Mouse (Mus musculus): ENCODE data around the gene Klri2. TPM values are rescaled to one million over a fixed set of nuclear protein-coding genes. Genes with fewer than 3 reads are reported as not detected.
"Not testable (repeated sequence)": the region's sequence is repeated elsewhere in the genome, so short reads cannot be mapped to it uniquely, and the experiment has no call there.

Klri2 gene
- polyA plus RNA-seq, 1 experiment: not detected

DNA sequence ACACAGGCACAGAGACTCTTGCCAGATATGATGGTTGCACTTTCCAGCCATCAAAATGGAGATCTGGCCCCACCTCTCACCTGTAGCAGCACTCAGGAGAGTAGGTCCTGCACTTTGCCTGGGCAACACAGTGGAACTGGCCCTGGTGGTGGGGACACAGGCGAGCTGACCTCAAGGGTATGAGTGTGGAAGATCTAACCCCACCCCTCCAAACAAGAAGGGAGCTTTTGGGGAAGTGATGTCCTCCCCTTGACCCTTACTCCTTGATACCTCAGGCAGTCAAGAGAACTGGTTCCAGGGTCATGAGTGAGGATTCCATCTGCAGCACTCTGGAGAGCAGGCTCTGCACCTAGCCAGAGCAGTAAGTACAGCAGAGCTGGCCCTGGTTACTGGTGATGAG is 18.9 kb downstream of the Klri2 start:
- WGBS: 44% methylated on average over 1 of the region's 1 CpGs
- Histone ChIP-seq H3K27ac (ENCODE audit: insufficient read depth, low read depth, low read length) (no peak overlapping the region), H3K4me3 (ENCODE audit: low read depth, low read length) (no peak overlapping the region), H3K27me3 (ENCODE audit: control insufficient read depth, insufficient read depth, low read length) (no peaks in the 10 kb centered on the region; the same call in 1 of the 2 replicates), H3K4me1 (ENCODE audit: control insufficient read depth, insufficient read depth, insufficient read length, low read length) (no peaks in the 10 kb centered on the region), H3K36me3 (ENCODE audit: control insufficient read depth, insufficient read depth, low read length) (no peaks in the 10 kb centered on the region)
- TF ChIP-seq POLR2A (IDR thresholded peaks at IDR 0.05; ENCODE audit: low read depth, low read length) (no peak), CTCF (IDR thresholded peaks at IDR 0.05; ENCODE audit: extremely low read depth, insufficient read length, insufficient replicate concordance, low read depth, low read length) (no peak)

DNA sequence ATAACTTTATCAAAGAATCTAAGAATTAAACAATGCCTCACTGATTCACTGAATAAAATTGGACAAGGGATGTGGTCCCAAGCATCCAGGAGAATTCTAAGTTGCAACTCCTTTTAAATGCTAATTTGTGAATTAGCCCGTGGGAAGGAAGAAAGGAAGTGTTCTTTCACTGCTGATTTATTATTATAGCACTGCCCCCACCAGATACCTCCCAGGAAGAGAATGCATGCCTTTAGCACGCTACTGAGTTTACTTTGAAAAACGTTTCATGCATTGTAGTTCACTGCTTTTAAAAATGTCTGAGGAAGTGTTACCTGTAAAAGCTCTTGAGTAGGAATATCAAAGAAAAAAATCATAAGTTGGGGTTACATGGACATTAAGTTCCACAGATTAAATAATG is 19.8 kb downstream of the Klri2 start:
- no peaks in the 10 kb centered on the region for H3K36me3 ChIP-seq (ENCODE audit: control insufficient read depth, insufficient read depth, low read length)
- no peak for TF ChIP-seq CTCF (IDR thresholded peaks at IDR 0.05; ENCODE audit: extremely low read depth, insufficient read length, insufficient replicate concordance, low read depth, low read length)
- H3K27me3 ChIP-seq (ENCODE audit: control insufficient read depth, insufficient read depth, low read length): no peaks in the 10 kb centered on the region; the same call in 1 of the 2 replicates
- no peak overlapping the region for H3K4me3 ChIP-seq (ENCODE audit: low read depth, low read length)
- no peak overlapping the region for H3K27ac ChIP-seq (ENCODE audit: insufficient read depth, low read depth, low read length)
- 36% methylated on average over 3 of the region's 3 CpGs for WGBS
- H3K4me1 ChIP-seq (ENCODE audit: control insufficient read depth, insufficient read depth, insufficient read length, low read length): no peaks in the 10 kb centered on the region

DNA sequence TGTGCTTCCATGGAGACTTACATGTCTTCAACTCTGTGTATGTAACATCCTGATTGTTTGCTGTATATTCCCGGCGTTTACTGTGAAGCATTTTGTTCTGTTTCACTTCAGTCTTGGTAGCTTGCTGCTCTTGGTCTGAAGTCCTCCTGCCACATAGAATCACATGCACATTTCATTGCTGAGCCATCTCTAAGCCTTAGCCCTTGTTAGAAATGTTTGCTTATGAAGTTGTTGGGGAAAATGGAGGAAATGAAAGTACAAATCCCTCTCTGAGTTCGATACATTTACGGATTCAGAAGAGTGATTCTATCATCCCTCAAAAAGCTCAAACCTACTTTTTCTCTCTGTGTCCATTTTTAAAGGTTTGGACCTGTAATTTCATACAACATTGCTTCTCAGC is 23.3 kb downstream of the Klri2 start, which contains the start of gene Klri1:
Gene Klri1, minus strand, starts transcription at position 101 of the 400 bp plus-strand sequence.
- TF ChIP-seq POLR2A (IDR thresholded peaks at IDR 0.05; ENCODE audit: low read depth, low read length): no peak
- no peak for TF ChIP-seq CTCF (IDR thresholded peaks at IDR 0.05; ENCODE audit: extremely low read depth, insufficient read length, insufficient replicate concordance, low read depth, low read length)
- H3K4me1 ChIP-seq (ENCODE audit: control insufficient read depth, insufficient read depth, insufficient read length, low read length): no peaks in the 10 kb centered on the region
- H3K4me3 ChIP-seq (ENCODE audit: low read depth, low read length): no peak within 1 kb of the TSS
- H3K36me3 ChIP-seq (ENCODE audit: control insufficient read depth, insufficient read depth, low read length): no peaks in the 10 kb centered on the region
- H3K27ac ChIP-seq (ENCODE audit: insufficient read depth, low read depth, low read length): no peak within 1 kb of the TSS
- WGBS: 84% methylated on average over 4 of the region's 4 CpGs
- no peaks in the 10 kb centered on the region; the same call in 1 of the 2 replicates for H3K27me3 ChIP-seq (ENCODE audit: control insufficient read depth, insufficient read depth, low read length)

DNA sequence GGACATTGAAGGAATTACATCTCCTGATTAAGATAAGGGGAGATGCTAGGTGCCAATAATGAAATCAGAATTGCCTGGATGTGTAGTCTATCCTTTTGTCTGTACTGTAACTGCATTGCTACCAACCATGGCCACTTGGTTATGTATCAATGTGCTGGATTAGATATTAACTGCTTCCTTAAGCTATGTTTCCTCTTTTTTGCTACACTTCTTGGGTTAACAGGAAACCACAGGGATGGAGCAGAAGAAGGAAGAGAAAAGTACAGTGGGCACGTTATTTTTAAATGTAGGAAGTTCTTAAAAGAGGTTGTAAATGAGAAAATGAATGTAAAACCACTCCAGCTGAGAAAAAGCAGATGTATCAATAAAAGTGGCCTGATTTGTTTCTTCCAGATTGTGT is 26.7 kb downstream of the Klri2 start:
- TF ChIP-seq POLR2A (IDR thresholded peaks at IDR 0.05; ENCODE audit: low read depth, low read length) (no peak), CTCF (IDR thresholded peaks at IDR 0.05; ENCODE audit: extremely low read depth, insufficient read length, insufficient replicate concordance, low read depth, low read length) (no peak)
- whole genome bisulfite sequencing: 12% methylated on average over 1 of the region's 1 CpGs

DNA sequence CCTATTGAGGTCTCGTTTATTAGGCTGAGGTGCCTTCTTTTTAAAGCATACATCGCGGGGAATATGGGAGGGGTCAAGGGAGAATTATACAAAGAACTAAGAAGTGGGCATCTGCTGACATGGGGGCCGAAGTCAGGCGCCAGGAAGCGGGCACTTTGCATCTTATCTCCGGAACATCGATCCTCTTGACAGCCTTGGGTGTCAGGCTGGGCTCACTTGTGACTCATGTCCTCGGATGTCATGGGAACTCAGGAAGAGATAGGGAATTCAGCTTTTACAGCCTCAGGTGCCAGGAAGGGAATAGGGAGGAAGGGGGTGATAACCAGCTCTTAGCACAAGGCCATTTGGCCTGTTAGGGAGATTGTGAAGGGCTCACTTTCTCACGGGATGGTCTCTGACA is 48.8 kb downstream of the Klri2 start:
- WGBS: 80% methylated on average over 10 of the region's 10 CpGs
- H3K36me3 ChIP-seq (ENCODE audit: control insufficient read depth, insufficient read depth, low read length); H3K27me3 ChIP-seq (ENCODE audit: control insufficient read depth, insufficient read depth, low read length); H3K27ac ChIP-seq (ENCODE audit: insufficient read depth, low read depth, low read length); H3K4me1 ChIP-seq (ENCODE audit: control insufficient read depth, insufficient read depth, insufficient read length, low read length); H3K4me3 ChIP-seq (ENCODE audit: low read depth, low read length): not testable (repeated sequence)

More for the DNA sequence above, 26.7 kb downstream of the Klri2 start:
- no peaks in the 10 kb centered on the region for H3K4me1 ChIP-seq (ENCODE audit: control insufficient read depth, insufficient read depth, insufficient read length, low read length)
- H3K4me3 ChIP-seq (ENCODE audit: low read depth, low read length): no peak overlapping the region
- H3K27ac ChIP-seq (ENCODE audit: insufficient read depth, low read depth, low read length): no peak overlapping the region
- H3K27me3 ChIP-seq (ENCODE audit: control insufficient read depth, insufficient read depth, low read length): no peaks in the 10 kb centered on the region; the same call in 1 of the 2 replicates
- H3K36me3 ChIP-seq (ENCODE audit: control insufficient read depth, insufficient read depth, low read length): no peaks in the 10 kb centered on the region

DNA sequence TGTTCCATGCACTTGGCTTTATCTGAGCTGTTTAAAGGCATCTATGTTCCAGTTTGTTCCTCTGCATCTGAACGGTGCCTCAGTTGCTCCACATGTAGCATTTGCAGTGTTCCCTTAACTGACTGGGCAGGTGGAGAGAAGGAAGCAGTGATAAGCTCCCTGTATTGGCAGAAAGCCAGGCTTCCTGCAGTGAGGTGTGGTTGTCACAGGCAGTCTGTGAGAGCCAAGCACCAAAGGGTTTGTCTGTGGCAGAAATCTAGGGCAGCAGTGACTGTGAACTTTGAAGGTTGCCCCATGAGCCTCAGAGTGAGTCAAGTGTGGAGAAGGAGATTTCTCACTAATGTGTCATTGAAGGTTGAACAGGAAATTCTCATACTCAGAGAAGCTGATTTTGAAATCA is 59.9 kb downstream of the Klri2 start:
- no peaks in the 10 kb centered on the region for H3K27me3 ChIP-seq (ENCODE audit: control insufficient read depth, insufficient read depth, low read length)
- no peaks in the 10 kb centered on the region for H3K36me3 ChIP-seq (ENCODE audit: control insufficient read depth, insufficient read depth, low read length)
- H3K4me1 ChIP-seq (ENCODE audit: control insufficient read depth, insufficient read depth, insufficient read length, low read length): 0 out of 2 replicates have a peak, but pooled peaks cover 1% of the 10 kb centered on the region
- H3K4me3 ChIP-seq (ENCODE audit: low read depth, low read length): no peak overlapping the region
- 19% methylated on average over 1 of the region's 1 CpGs for WGBS
- H3K27ac ChIP-seq (ENCODE audit: insufficient read depth, low read depth, low read length): no peak overlapping the region
- TF ChIP-seq POLR2A (IDR thresholded peaks at IDR 0.05; ENCODE audit: low read depth, low read length) (no peak), CTCF (IDR thresholded peaks at IDR 0.05; ENCODE audit: extremely low read depth, insufficient read length, insufficient replicate concordance, low read depth, low read length) (no peak)

Other genes starting within 250 kb of the Klri2 start
- not detected in 2 replicates for gene Olr1, start 233.3 kb downstream of the Klri2 start, polyA plus RNA-seq (2012; rRNA removed)
- gene Tmem52b, start 227.9 kb downstream of the Klri2 start, polyA plus RNA-seq (2012; rRNA removed): not detected in 2 replicates
- 6.7 and 13.5 TPM in 2 replicates for gene Gabarapl1, start 207.3 kb downstream of the Klri2 start, polyA plus RNA-seq (2012; rRNA removed)
- 0.09 TPM in 1 of 2 replicates, not detected in the other for gene Klre1, start 162.6 kb downstream of the Klri2 start, polyA plus RNA-seq (2012; rRNA removed)
- 0.23 TPM in 1 of 2 replicates, not detected in the other for gene Klrd1, start 148.7 kb downstream of the Klri2 start, polyA plus RNA-seq (2012; rRNA removed)
- not detected in 2 replicates for gene Klrk1, start 116.6 kb downstream of the Klri2 start, polyA plus RNA-seq (2012; rRNA removed)
- not detected in 2 replicates for gene Klrc3, start 97.1 kb downstream of the Klri2 start, polyA plus RNA-seq (2012; rRNA removed)
- gene Klrc2, start 79.8 kb downstream of the Klri2 start, polyA plus RNA-seq (2012; rRNA removed): not detected in 2 replicates
- gene Klrc1, start 61.5 kb downstream of the Klri2 start, polyA plus RNA-seq (2012; rRNA removed): not detected in 2 replicates
- gene Klri1, start 23.4 kb downstream of the Klri2 start, polyA plus RNA-seq (2012; rRNA removed): not detected in 2 replicates
- gene Gm156, start 43.8 kb upstream of the Klri2 start, polyA plus RNA-seq (2012; rRNA removed): not detected in 2 replicates
- gene Gm17631, start 122.2 kb upstream of the Klri2 start, polyA plus RNA-seq (2012; rRNA removed): not detected in 2 replicates
- gene Klra17, start 136.2 kb upstream of the Klri2 start, polyA plus RNA-seq (2012; rRNA removed): 0.10 and 0.15 TPM in 2 replicates
- gene Klra5, start 177.2 kb upstream of the Klri2 start, polyA plus RNA-seq (2012; rRNA removed): not detected in 2 replicates

Data from small intestine, adult 2 months (tissue).